Mouse (Mus musculus): ENCODE results near the gene Tox2. TPM values are rescaled to one million over a fixed set of nuclear protein-coding genes. Genes with fewer than 3 reads are reported as not detected.

The Tox2 gene
- total and polyA plus RNA-seq, 2 experiments from 2014 or later = 8.0 to 35.2 TPM

DNA sequence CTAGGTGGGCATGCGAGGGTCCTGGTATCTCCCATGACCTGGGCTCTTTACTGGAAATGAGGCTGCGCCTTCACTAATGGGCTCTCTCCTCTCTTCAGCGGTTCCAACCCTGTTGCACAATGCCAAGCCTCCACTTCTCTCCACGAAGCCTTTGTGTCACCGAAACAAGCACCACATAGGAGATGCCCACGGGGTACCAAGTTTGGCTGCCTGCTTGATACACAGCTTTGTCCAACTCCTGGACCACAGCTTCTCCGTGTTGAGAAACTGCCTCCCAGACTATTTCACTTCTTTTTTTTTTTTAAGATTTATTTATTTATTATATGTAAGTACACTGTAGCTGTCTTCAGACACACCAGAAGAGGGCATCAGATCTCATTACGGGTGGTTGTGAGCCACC is 27.1 kb upstream of the Tox2 start:
- H3K9ac ChIP-seq = no peak overlapping the region
- H3K4me3 ChIP-seq (ENCODE audit: low read depth, low read length) = no peak overlapping the region
- 0 out of 2 replicates have a peak, but pooled peaks cover 3% of the 10 kb centered on the region for H3K4me1 ChIP-seq (ENCODE audit: insufficient read depth)
- H3K27me3 ChIP-seq (ENCODE audit: insufficient read depth, low read length) = 0 out of 2 replicates have a peak, but pooled peaks cover 7% of the 10 kb centered on the region
- H3K4me2 ChIP-seq (ENCODE audit: low read depth) = no peak overlapping the region
- ATAC-seq (no peak), DNase-seq (no peak)
- no peak overlapping the region for H3K27ac ChIP-seq (ENCODE audit: low read depth, low read length)
- H3K9me3 ChIP-seq (ENCODE audit: low read length) = no peaks in the 10 kb centered on the region
- TF ChIP-seq CTCF (IDR thresholded peaks at IDR 0.05; ENCODE audit: low read depth) = no peak
- H3K36me3 ChIP-seq (ENCODE audit: insufficient read depth) = no peaks in the 10 kb centered on the region
- WGBS = 83% methylated on average over 7 of the region's 8 CpGs

DNA sequence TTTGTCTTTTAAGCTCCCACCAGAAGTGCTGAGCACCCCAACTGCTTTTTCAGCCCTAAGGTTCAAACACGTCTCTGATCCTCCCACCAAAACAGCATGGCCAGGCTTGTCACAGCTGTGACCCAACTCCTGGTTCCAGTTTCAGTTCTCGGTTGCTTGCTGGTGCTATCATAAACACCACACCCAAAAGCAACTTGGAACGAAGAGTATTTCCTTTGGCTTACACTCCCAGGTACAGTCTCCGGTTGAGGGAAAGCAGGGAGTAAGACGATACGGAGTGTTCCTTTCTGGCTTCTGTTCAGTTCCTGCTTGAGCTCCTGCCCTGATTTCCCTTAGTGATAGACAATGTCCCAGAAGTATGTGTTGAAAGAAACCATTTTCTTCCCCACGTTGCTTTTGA is 26.4 kb upstream of the Tox2 start:
- no peak for TF ChIP-seq CTCF (IDR thresholded peaks at IDR 0.05; ENCODE audit: low read depth)
- 0 out of 2 replicates have a peak, but pooled peaks cover 3% of the 10 kb centered on the region for H3K4me1 ChIP-seq (ENCODE audit: insufficient read depth)
- H3K9me3 ChIP-seq (ENCODE audit: low read length) = no peaks in the 10 kb centered on the region
- H3K4me3 ChIP-seq (ENCODE audit: low read depth, low read length) = no peak overlapping the region
- H3K27me3 ChIP-seq (ENCODE audit: insufficient read depth, low read length) = 0 out of 2 replicates have a peak, but pooled peaks cover 7% of the 10 kb centered on the region
- ATAC-seq = no peak
- H3K27ac ChIP-seq (ENCODE audit: low read depth, low read length) = no peak overlapping the region
- WGBS = 73% methylated on average over 7 of the region's 7 CpGs
- DNase-seq = no peak
- no peak overlapping the region for H3K9ac ChIP-seq
- H3K4me2 ChIP-seq (ENCODE audit: low read depth) = no peak overlapping the region
- H3K36me3 ChIP-seq (ENCODE audit: insufficient read depth) = no peaks in the 10 kb centered on the region

- Histone ChIP-seq H3K4me2 (ENCODE audit: low read depth) (no peak overlapping the region), H3K27ac (ENCODE audit: low read depth, low read length) (no peak overlapping the region), H3K9me3 (ENCODE audit: low read length) (no peaks in the 10 kb centered on the region), H3K36me3 (ENCODE audit: insufficient read depth) (no peaks in the 10 kb centered on the region), H3K4me1 (ENCODE audit: insufficient read depth) (peaks cover 4% of the 10 kb centered on the region; the same call in 1 of the 2 replicates), H3K27me3 (ENCODE audit: insufficient read depth, low read length) (0 out of 2 replicates have a peak, but pooled peaks cover 5% of the 10 kb centered on the region), H3K9ac (no peak overlapping the region), H3K4me3 (ENCODE audit: low read depth, low read length) (no peak overlapping the region)
- ATAC-seq (peak; percentile 68), DNase-seq (peak; percentile 62)
- TF ChIP-seq CTCF (IDR thresholded peaks at IDR 0.05; ENCODE audit: low read depth) = no peak
- WGBS = 34% methylated on average over 11 of the region's 11 CpGs
Measured at GRCm38 (mm10) chr2:163187552-163187951, 15.4 kb upstream of the Tox2 start.

- Histone ChIP-seq H3K9ac (no peak overlapping the region), H3K4me3 (ENCODE audit: low read depth, low read length) (no peak overlapping the region), H3K4me2 (ENCODE audit: low read depth) (no peak overlapping the region), H3K27ac (ENCODE audit: low read depth, low read length) (no peak overlapping the region), H3K9me3 (ENCODE audit: low read length) (no peaks in the 10 kb centered on the region), H3K27me3 (ENCODE audit: insufficient read depth, low read length) (0 out of 2 replicates have a peak, but pooled peaks cover 5% of the 10 kb centered on the region), H3K4me1 (ENCODE audit: insufficient read depth) (peaks cover 4% of the 10 kb centered on the region; the same call in 1 of the 2 replicates), H3K36me3 (ENCODE audit: insufficient read depth) (no peaks in the 10 kb centered on the region)
- ATAC-seq (no peak), DNase-seq (no peak)
- TF ChIP-seq CTCF (IDR thresholded peaks at IDR 0.05; ENCODE audit: low read depth) = no peak
- 16% methylated on average over 5 of the region's 5 CpGs for WGBS
Measured at GRCm38 (mm10) chr2:163189596-163189995, 13.3 kb upstream of the Tox2 start.

DNA sequence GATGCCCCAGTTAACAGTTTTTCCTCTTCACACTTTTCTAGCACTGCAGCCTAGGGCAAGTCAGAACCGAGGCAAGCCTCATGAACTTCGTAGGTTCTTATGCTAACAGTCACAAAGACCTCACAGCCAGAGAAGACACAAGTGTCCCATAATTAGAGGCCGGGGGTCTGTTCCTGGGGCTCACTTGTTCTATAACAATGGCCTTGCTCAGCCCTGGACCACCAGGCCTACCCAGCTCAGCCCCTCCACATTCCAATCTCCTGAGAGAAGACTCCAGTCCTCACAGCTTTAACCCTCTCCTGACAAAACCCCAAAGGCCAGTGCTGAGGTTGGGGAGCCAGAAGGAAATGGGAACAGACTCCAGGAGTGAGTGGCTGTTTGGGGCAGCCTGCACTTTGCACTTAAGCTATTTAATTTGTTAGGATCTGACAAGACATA is 12.9 kb upstream of the Tox2 start:
- no peak for DNase-seq
- H3K27ac ChIP-seq (ENCODE audit: low read depth, low read length) = no peak overlapping the region
- no peak overlapping the region for H3K4me2 ChIP-seq (ENCODE audit: low read depth)
- H3K9me3 ChIP-seq (ENCODE audit: low read length) = no peaks in the 10 kb centered on the region
- TF ChIP-seq CTCF (IDR thresholded peaks at IDR 0.05; ENCODE audit: low read depth) = no peak
- no peak for ATAC-seq
- no peaks in the 10 kb centered on the region for H3K36me3 ChIP-seq (ENCODE audit: insufficient read depth)
- 2% methylated on average over 3 of the region's 3 CpGs for WGBS
- peaks cover 4% of the 10 kb centered on the region; the same call in 1 of the 2 replicates for H3K4me1 ChIP-seq (ENCODE audit: insufficient read depth)
- no peak overlapping the region for H3K9ac ChIP-seq
- 0 out of 2 replicates have a peak, but pooled peaks cover 5% of the 10 kb centered on the region for H3K27me3 ChIP-seq (ENCODE audit: insufficient read depth, low read length)
- H3K4me3 ChIP-seq (ENCODE audit: low read depth, low read length) = no peak overlapping the region

DNA sequence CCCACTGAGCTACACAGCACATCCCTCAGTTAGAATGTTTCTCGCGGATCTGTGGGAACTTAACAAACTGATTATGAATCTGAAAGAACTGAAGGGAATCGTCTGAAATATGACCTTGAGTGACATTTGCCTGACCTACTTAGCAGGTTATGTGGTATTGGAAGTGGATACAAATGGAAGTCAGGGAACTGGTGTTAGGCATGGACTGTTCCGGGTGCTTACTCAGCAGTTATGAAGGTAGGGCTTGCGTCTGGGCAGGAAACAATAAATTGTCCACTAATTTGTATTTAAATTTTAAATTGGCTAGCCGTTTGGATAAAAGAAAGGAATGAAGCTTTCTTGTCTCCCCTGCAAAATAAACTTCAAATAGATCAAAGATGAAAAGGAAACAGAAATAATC is 10.4 kb upstream of the Tox2 start:
- Histone ChIP-seq H3K9ac (no peak overlapping the region), H3K36me3 (ENCODE audit: insufficient read depth) (no peaks in the 10 kb centered on the region), H3K4me3 (ENCODE audit: low read depth, low read length) (no peak overlapping the region), H3K4me2 (ENCODE audit: low read depth) (no peak overlapping the region), H3K9me3 (ENCODE audit: low read length) (no peaks in the 10 kb centered on the region), H3K4me1 (ENCODE audit: insufficient read depth) (no peaks in the 10 kb centered on the region), H3K27ac (ENCODE audit: low read depth, low read length) (no peak overlapping the region), H3K27me3 (ENCODE audit: insufficient read depth, low read length) (peaks cover 5% of the 10 kb centered on the region; the same call in 1 of the 2 replicates)
- TF ChIP-seq CTCF (IDR thresholded peaks at IDR 0.05; ENCODE audit: low read depth) = no peak
- no peak for DNase-seq
- ATAC-seq = no peak
- WGBS = 57% methylated on average over 6 of the region's 6 CpGs

DNA sequence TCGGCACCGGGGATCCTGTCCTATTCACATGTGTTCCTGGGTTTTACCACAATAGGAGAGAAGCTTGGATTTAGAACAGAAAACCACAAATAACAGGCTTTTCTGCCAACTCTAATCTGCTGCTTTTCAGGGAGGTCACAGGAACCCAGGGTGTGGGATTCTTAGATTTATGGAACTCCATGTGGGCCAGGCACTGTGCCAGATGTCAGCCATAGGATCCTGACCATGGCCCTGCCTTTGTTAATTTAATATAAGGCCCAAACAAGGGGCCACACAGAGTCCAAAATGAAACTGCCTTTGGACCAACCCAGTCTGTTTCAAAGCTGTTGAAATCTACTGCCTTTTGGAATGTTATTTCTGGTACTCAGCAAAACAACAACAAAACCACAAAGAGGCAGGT is 8.9 kb upstream of the Tox2 start:
- no peak for DNase-seq
- WGBS = 17% methylated on average over 2 of the region's 2 CpGs
- 0 out of 2 replicates have a peak overlapping the region, but pooled peaks have one; percentile 10 for H3K9ac ChIP-seq

More for the DNA sequence above, 8.9 kb upstream of the Tox2 start:
- no peak overlapping the region for H3K4me2 ChIP-seq (ENCODE audit: low read depth)
- peaks cover 3% of the 10 kb centered on the region; the same call in 1 of the 2 replicates for H3K27me3 ChIP-seq (ENCODE audit: insufficient read depth, low read length)
- no peak for TF ChIP-seq CTCF (IDR thresholded peaks at IDR 0.05; ENCODE audit: low read depth)
- H3K4me3 ChIP-seq (ENCODE audit: low read depth, low read length) = no peak overlapping the region
- H3K9me3 ChIP-seq (ENCODE audit: low read length) = no peaks in the 10 kb centered on the region
- no peak for ATAC-seq
- H3K4me1 ChIP-seq (ENCODE audit: insufficient read depth) = no peaks in the 10 kb centered on the region
- no peak overlapping the region for H3K27ac ChIP-seq (ENCODE audit: low read depth, low read length)
- H3K36me3 ChIP-seq (ENCODE audit: insufficient read depth) = no peaks in the 10 kb centered on the region

Data from forebrain, postnatal 0 days (tissue).